Mouse (Mus musculus) hindbrain, embryonic 13.5 days (tissue): ENCODE measurements around the gene Tm9sf4. TPM values are rescaled to one million over a fixed set of nuclear protein-coding genes. Genes with fewer than 3 reads are reported as not detected.

Source experiments
- ATAC-seq: fragments of 200-750 bp; cut with Nextera tagmentation; 2 replicates; pipeline ENCODE4 v1.8.0; 2017; ENCODE audit warnings: moderate TSS enrichment; ENCODE audit not compliant: low FRiP score
- H3K27ac ChIP-seq: fragments of 300-500 bp; sonication (generic); 2 replicates; pipeline ENCODE4 v1.5.1; 2015; ENCODE audit warnings: inconsistent platforms, mild to moderate bottlenecking, moderate library complexity
- H3K27me3 ChIP-seq: fragments of 300-500 bp; sonication (generic); 2 replicates; pipeline ENCODE4 v1.6.1; 2015; ENCODE audit warnings: mild to moderate bottlenecking, inconsistent platforms
- H3K36me3 ChIP-seq: fragments of 300-500 bp; sonication (generic); 2 replicates; pipeline ENCODE4 v1.6.1; 2015; ENCODE audit warnings: mild to moderate bottlenecking, inconsistent platforms
- H3K4me1 ChIP-seq: fragments of 300-500 bp; sonication (generic); replicated peaks from 2 replicates; pipeline ENCODE4 v1.6.1; 2015; ENCODE audit warnings: inconsistent platforms
- H3K4me2 ChIP-seq: fragments of 300-500 bp; sonication (generic); 2 replicates; pipeline ENCODE4 v1.6.1; 2015; ENCODE audit warnings: inconsistent platforms, mild to moderate bottlenecking, moderate library complexity
- H3K4me3 ChIP-seq: fragments of 300-500 bp; sonication (generic); 2 replicates; pipeline ENCODE4 v1.5.1; 2015; ENCODE audit warnings: mild to moderate bottlenecking, inconsistent platforms
- H3K9ac ChIP-seq: fragments of 300-500 bp; sonication (generic); 2 replicates; pipeline ENCODE4 v1.6.1; 2015; ENCODE audit warnings: mild to moderate bottlenecking, inconsistent platforms
- H3K9me3 ChIP-seq: fragments of 300-500 bp; sonication (generic); 2 replicates; pipeline ENCODE4 v1.6.1; 2016; ENCODE audit warnings: inconsistent platforms
- WGBS: fragments of 180-500 bp; shearing (Covaris S2); methylation state at CpG from one replicate; pipeline ENCODE4 v1.1.7; 2015; 5-methylcytosine and 5-hydroxymethylcytosine counted together
- polyA plus RNA-seq: library from polyadenylated mRNA; unstranded; fragments of >200 nt; fragmentation: Nextera tagmentation; extraction: Ambion mirVana; gene quantifications from 2 replicates; pipeline ENCODE4 v1.2.1, GENCODE M21; 2015

The Tm9sf4 gene
- polyA plus RNA-seq, 1 experiment from 2014 or later, result 77.2 TPM

DNA sequence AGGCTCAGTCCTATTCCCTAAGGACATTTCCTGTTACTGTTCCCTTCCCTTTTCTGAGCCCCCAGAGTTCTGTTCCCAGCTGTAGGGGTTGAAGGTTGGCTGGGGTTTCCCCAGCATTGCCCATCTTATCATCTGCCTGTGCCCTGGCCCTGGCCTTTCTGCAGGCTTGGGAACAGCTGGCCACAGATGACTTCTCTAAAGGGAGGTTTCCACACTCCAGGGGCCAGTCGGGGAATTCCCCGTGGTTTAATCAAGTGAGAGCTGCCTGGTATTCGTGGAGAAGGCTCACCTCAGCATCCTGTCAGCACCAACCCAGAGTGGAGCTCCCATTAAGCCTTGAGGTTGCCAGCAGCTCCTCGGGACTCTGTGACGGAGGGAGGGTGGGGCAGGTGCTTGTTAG is 37.4 kb downstream of the Tm9sf4 start:
- Histone ChIP-seq H3K4me3 (no peak overlapping the region), H3K27ac (no peak overlapping the region), H3K4me2 (no peak overlapping the region), H3K4me1 (no peaks in the 10 kb centered on the region), H3K9me3 (no peaks in the 10 kb centered on the region), H3K36me3 (peaks cover 79% of the 10 kb centered on the region), H3K9ac (no peak overlapping the region), H3K27me3 (no peaks in the 10 kb centered on the region)
- no peak for ATAC-seq
- 82% methylated on average over 5 of the region's 5 CpGs for WGBS

DNA sequence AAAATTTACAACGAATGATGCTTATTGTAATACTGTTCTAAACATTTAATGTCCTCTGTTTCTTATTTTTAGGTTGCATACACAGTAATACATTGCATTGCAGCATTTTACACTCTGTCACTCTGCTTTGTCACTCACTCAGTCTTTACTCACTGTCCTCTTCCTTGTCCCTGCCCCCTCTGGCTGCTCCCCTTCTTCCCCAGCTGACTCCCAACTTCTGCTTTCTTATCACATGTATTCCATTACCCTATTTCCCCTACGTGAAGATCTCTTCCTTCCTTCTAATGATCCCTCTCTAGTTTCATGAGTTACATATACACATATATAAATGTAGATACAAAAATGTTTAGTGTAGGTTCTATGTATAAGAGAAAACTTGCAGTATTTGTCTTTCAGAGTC is 38.0 kb downstream of the Tm9sf4 start:
- Histone ChIP-seq H3K4me1 (no peaks in the 10 kb centered on the region), H3K9ac (no peak overlapping the region), H3K36me3 (peaks cover 82% of the 10 kb centered on the region), H3K27me3 (no peaks in the 10 kb centered on the region), H3K9me3 (no peaks in the 10 kb centered on the region), H3K27ac (no peak overlapping the region), H3K4me3 (no peak overlapping the region), H3K4me2 (no peak overlapping the region)
- WGBS, result 91% methylated on average over 2 of the region's 2 CpGs
- ATAC-seq, result no peak

DNA sequence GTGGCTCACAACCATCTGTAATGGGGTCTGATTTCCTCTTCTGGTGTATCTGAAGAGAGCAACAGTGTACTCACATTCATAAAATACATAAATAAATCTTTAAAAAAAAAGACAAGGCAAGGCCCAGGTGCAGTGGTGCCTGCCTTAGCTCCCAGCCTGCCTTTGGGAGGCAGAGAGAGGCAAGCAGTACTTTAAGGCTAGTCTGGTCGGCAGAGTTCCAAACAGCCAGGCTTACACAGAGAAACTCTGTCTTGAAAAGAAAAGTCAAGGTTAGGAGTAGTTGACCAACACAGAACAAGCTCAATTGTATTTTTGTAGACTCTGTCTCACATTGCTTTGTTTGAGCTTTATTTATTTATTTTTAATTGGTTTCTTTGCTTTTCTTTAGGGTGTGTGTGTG is 41.7 kb downstream of the Tm9sf4 start:
- H3K36me3 ChIP-seq, result peaks cover 89% of the 10 kb centered on the region
- H3K4me3 ChIP-seq, result no peak overlapping the region
- no peaks in the 10 kb centered on the region for H3K4me1 ChIP-seq
- H3K27ac ChIP-seq, result no peak overlapping the region
- no peak for ATAC-seq
- WGBS, result 56% methylated on average over 1 of the region's 1 CpGs
- H3K27me3 ChIP-seq, result no peaks in the 10 kb centered on the region
- no peaks in the 10 kb centered on the region for H3K9me3 ChIP-seq
- no peak overlapping the region for H3K4me2 ChIP-seq
- H3K9ac ChIP-seq, result no peak overlapping the region

DNA sequence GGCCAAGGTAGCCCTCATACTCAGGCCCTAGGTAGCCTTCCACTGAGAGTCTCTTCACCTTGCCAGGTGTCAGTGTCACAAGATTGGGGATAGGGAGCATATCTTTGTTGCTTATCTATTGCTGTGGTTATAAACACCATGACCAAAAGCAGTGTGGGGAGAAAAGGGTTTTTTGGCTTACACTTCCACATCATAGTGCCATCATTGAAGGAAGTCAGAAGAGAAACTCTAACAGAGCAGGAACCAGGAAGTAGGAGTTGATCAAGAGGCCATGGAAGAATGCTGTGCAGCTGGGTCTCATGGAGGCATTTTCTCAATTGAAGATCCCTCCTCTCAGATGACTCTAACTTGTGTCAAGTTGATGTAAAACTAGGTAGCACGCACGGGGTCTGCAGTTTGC is 47.0 kb downstream of the Tm9sf4 start:
- H3K9ac ChIP-seq, result no peak overlapping the region
- WGBS, result 96% methylated on average over 2 of the region's 2 CpGs
- H3K27ac ChIP-seq, result no peak overlapping the region
- peaks cover 72% of the 10 kb centered on the region for H3K36me3 ChIP-seq
- H3K4me1 ChIP-seq, result no peaks in the 10 kb centered on the region
- no peak overlapping the region for H3K4me3 ChIP-seq
- no peaks in the 10 kb centered on the region for H3K9me3 ChIP-seq
- no peak overlapping the region for H3K4me2 ChIP-seq
- ATAC-seq, result no peak
- H3K27me3 ChIP-seq, result no peaks in the 10 kb centered on the region

DNA sequence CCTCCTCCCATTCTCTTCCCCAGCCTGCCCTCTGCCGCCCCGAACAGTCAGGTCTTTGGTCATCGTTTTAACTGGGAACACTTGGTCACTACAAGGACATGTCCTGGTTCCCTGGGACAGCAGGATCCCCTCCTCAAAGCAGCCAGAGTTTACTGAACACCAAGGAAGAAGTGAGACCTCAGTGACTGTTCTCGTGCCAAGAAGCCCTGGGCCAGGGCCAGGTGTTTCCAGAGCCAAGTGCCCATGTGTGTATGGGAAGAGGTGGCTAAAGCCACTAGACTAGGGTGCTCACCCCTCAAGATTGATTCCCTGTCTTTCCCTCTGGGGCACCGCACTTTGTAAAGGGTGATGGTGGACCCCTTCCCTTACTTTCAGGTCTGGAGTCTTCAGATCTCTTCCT is 48.2 kb downstream of the Tm9sf4 start:
- H3K4me1 ChIP-seq, result no peaks in the 10 kb centered on the region
- peaks cover 62% of the 10 kb centered on the region for H3K36me3 ChIP-seq
- no peak for ATAC-seq
- no peak overlapping the region for H3K27ac ChIP-seq
- H3K9ac ChIP-seq, result no peak overlapping the region
- WGBS, result 95% methylated on average over 5 of the region's 5 CpGs
- no peaks in the 10 kb centered on the region for H3K9me3 ChIP-seq
- no peak overlapping the region for H3K4me2 ChIP-seq
- no peaks in the 10 kb centered on the region for H3K27me3 ChIP-seq
- no peak overlapping the region for H3K4me3 ChIP-seq

DNA sequence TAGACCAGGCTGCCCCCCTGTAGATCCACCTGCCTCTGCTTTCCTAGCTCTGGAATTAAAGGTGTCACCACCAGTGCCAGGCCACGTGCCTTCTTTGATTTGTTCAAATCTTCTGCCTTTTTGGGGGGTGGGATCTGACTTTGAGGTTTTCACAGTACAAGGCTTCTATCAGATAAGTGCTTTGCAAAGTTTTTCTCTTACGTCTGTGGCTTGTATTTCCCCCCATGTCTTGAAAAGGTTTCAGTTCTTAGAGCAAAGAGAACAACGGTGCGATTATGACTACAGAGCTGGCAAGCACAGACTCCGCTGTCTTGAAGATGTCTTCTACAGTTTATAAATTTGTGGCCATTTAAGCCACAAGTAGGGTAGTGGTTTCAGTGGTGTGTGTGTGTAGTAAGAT is 50.3 kb downstream of the Tm9sf4 start:
- H3K27ac ChIP-seq, result no peak overlapping the region
- no peak overlapping the region for H3K9ac ChIP-seq
- H3K9me3 ChIP-seq, result no peaks in the 10 kb centered on the region
- no peak overlapping the region for H3K4me2 ChIP-seq
- no peaks in the 10 kb centered on the region for H3K27me3 ChIP-seq
- 96% methylated on average over 5 of the region's 5 CpGs for WGBS
- no peaks in the 10 kb centered on the region for H3K4me1 ChIP-seq
- H3K4me3 ChIP-seq, result no peak overlapping the region
- H3K36me3 ChIP-seq, result peaks cover 41% of the 10 kb centered on the region
- no peak for ATAC-seq

DNA sequence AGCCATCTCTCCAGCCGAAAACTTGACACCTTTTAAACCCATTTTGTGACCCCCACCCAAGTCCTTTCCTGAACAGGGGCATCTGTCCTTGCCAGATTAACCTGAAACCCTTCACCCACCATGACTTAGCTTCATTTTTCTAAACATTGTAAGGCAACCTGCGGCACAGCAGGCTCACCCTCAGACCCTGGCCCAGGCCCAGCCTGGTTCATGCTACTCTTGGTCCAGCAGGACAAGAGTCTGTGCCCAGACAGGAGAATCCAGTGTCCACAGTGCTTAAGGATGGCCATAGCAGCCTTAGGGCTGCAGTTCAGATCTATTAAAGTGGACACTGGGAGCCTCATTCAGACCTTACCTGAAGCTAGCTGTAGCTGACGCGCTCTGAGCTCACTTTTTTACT is 52.2 kb downstream of the Tm9sf4 start:
- H3K4me1 ChIP-seq, result no peaks in the 10 kb centered on the region
- no peak overlapping the region for H3K27ac ChIP-seq
- no peak for ATAC-seq
- no peak overlapping the region for H3K4me3 ChIP-seq
- H3K27me3 ChIP-seq, result no peaks in the 10 kb centered on the region
- H3K4me2 ChIP-seq, result no peak overlapping the region
- no peak overlapping the region for H3K9ac ChIP-seq
- H3K9me3 ChIP-seq, result no peaks in the 10 kb centered on the region
- WGBS, result 96% methylated on average over 4 of the region's 4 CpGs
- peaks cover 22% of the 10 kb centered on the region for H3K36me3 ChIP-seq

DNA sequence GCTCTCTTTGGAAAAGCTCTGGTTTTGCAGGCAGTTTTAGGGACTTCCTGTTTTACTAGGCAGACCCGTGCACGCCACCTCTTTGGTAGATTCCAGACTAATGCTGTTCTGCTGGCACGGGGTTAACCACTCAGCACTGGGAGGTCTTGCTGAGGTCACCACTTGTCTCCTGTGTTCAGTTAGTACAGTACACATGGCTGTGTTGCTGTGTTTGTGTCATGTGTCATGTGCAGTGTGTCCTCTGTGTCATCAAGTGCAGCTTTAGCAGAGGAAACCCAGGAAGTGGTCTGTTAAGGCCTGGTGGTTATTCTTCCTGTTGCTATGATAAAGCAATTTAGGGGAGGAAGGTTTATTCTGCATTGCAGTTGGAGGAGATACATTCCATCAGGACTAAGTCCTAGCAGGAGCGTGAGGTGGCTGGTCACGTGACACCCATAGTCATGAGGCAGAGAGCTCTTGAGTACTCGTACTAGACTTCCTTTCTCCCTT is 53.7 kb downstream of the Tm9sf4 start:
- WGBS, result 83% methylated on average over 6 of the region's 6 CpGs

DNA sequence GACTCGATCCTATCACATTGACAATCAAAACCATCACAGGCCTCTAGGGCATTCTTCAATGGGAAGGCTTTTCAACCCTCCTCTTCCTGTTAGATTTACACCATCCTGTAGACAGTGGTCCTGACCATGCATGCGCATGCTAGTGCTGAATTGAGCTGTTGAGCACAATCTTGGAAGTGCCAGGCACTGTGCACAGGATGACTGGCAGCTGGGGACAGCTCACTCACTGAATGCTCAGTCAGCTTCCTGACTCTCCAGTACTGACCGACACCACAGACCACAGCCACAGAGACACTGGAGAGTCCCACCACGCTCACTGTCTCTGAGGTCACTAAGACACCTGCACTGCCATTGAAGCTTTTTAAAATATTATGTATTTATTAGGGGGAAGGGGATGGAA is 54.3 kb downstream of the Tm9sf4 start:
- no peaks in the 10 kb centered on the region for H3K4me1 ChIP-seq
- H3K4me2 ChIP-seq, result no peak overlapping the region
- no peaks in the 10 kb centered on the region for H3K27me3 ChIP-seq
- no peak overlapping the region for H3K27ac ChIP-seq
- 95% methylated on average over 4 of the region's 4 CpGs for WGBS
- no peak overlapping the region for H3K4me3 ChIP-seq
- H3K9ac ChIP-seq, result no peak overlapping the region
- no peak for ATAC-seq
- H3K9me3 ChIP-seq, result no peaks in the 10 kb centered on the region
- H3K36me3 ChIP-seq, result peaks cover 10% of the 10 kb centered on the region

More for the DNA sequence above, 53.7 kb downstream of the Tm9sf4 start:
- Histone ChIP-seq H3K27ac (no peak overlapping the region), H3K27me3 (no peaks in the 10 kb centered on the region), H3K9ac (no peak overlapping the region), H3K9me3 (no peaks in the 10 kb centered on the region), H3K4me3 (no peak overlapping the region), H3K4me2 (no peak overlapping the region), H3K36me3 (peaks cover 9% of the 10 kb centered on the region), H3K4me1 (no peaks in the 10 kb centered on the region)
- ATAC-seq, result no peak

DNA sequence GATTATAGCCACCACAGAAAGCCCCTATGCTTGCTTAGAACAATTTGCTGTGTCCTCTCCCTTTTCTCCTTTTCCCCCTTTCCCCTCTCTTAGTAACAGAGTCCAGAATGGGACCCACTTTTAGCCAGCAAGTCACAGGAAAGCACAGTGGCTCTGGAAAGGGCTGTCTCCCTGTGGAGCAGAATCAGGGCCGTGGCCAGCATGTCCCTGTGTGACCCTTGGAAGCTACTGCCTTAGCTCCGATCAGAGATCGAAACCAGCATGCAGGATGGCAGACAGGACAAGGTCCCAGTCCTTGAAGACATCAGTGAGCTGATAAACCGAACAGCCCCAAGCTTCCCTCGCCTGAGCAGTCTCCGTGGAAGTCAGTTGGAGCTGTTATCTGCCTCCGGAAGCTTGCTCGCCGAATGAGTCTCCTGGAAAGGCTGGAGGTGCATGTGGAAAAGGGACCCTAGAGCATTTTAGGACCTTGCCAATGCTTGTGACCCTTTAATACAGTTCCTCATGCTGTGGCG is 56.8 kb downstream of the Tm9sf4 start:
- Histone ChIP-seq H3K36me3 (peaks cover 18% of the 10 kb centered on the region), H3K27ac (no peak overlapping the region), H3K4me3 (no peak overlapping the region), H3K9me3 (no peaks in the 10 kb centered on the region), H3K9ac (no peak overlapping the region), H3K27me3 (no peaks in the 10 kb centered on the region), H3K4me2 (no peak overlapping the region), H3K4me1 (no peaks in the 10 kb centered on the region)
- ATAC-seq, result no peak
- WGBS, result 93% methylated on average over 10 of the region's 10 CpGs

DNA sequence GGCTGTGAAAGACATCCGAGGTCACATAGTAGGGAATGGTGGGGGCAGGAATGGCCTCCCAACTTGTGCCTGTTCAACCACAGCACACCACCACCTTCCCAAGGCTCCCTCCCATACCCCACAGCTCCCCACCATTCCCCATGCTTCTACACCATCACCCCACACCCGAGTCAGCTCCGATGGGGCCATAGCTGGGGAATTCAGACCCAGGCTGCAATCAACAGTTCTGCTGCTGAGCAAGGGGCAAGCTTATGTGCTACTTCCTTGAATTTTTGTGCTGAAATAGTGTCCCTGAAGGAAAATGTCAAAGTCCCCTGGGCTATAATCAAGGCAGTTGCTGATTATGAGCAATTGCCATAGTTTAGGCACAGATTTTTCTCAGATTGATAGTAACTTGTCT is 57.4 kb downstream of the Tm9sf4 start:
- WGBS, result 88% methylated on average over 3 of the region's 3 CpGs

DNA sequence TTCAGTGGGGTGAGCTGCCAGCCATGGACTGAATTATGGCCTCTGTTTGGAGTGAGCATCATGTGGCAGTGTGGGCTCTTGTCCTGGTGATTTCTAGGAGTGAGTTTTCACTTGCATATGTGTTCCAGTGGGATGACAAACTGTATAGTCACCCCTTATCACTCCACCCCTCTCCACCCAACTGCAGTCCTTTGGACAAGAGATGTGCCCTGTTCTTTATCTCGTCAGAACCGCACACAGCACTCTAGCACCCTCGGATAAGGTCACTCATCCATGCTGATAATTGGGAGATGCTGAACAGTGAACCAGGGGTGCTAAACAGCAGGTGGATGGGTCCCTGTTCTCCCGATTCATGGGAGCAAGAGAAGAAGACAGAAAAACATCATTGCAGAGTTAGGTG is 60.5 kb downstream of the Tm9sf4 start:
- H3K4me2 ChIP-seq, result no peak overlapping the region
- peaks cover 18% of the 10 kb centered on the region for H3K4me1 ChIP-seq
- ATAC-seq, result no peak
- WGBS, result 92% methylated on average over 4 of the region's 4 CpGs
- no peak overlapping the region for H3K27ac ChIP-seq
- H3K4me3 ChIP-seq, result no peak overlapping the region
- H3K9ac ChIP-seq, result no peak overlapping the region
- H3K9me3 ChIP-seq, result no peaks in the 10 kb centered on the region
- H3K36me3 ChIP-seq, result peaks cover 18% of the 10 kb centered on the region
- no peaks in the 10 kb centered on the region for H3K27me3 ChIP-seq

More for the DNA sequence above, 57.4 kb downstream of the Tm9sf4 start:
- Histone ChIP-seq H3K9ac (no peak overlapping the region), H3K4me2 (no peak overlapping the region), H3K4me3 (no peak overlapping the region), H3K9me3 (no peaks in the 10 kb centered on the region), H3K36me3 (peaks cover 18% of the 10 kb centered on the region), H3K4me1 (no peaks in the 10 kb centered on the region), H3K27me3 (no peaks in the 10 kb centered on the region), H3K27ac (no peak overlapping the region)
- no peak for ATAC-seq

DNA sequence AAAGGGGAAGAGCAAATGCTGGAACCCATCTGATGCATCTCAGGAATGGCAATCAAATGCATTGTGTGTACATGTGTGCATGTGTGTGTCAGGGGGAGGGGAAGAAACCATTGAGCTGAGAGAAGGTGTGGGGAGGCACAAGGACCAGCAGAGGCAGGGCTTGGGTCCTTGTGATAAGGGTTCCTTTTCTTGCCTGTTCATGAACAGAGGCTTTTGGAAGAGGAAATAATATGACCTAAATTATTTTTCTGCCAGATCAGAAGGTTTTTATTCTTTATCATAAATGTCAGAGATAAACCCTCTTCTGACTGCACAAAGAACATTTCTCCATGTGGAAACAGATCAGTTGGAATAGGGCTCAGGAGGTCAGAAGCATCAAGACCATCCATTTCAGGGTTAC is 61.0 kb downstream of the Tm9sf4 start:
- no peak for ATAC-seq
- peaks cover 22% of the 10 kb centered on the region for H3K36me3 ChIP-seq
- H3K9me3 ChIP-seq, result no peaks in the 10 kb centered on the region
- H3K27me3 ChIP-seq, result no peaks in the 10 kb centered on the region
- no peak overlapping the region for H3K4me2 ChIP-seq
- H3K9ac ChIP-seq, result no peak overlapping the region
- H3K4me3 ChIP-seq, result no peak overlapping the region
- H3K27ac ChIP-seq, result no peak overlapping the region
- H3K4me1 ChIP-seq, result peaks cover 18% of the 10 kb centered on the region
